Mouse (Mus musculus): ENCODE results near the gene Zfand3. TPM values are rescaled to one million over a fixed set of nuclear protein-coding genes. Genes with fewer than 3 reads are reported as not detected.

The Zfand3 gene
- polyA plus RNA-seq, 1 experiment from 2014 or later: 64.4 TPM

- WGBS: 77% methylated on average over 24 of the region's 24 CpGs
- Histone ChIP-seq H3K27ac (ENCODE audit: poor library complexity, severe bottlenecking) (no peak overlapping the region), H3K4me1 (replicated peaks) (peaks cover 8% of the 10 kb centered on the region), H3K9ac (no peak overlapping the region), H3K27me3 (replicated peaks) (no peaks in the 10 kb centered on the region), H3K4me3 (no peak overlapping the region), H3K4me2 (no peak overlapping the region), H3K9me3 (replicated peaks) (no peaks in the 10 kb centered on the region), H3K36me3 (no peaks in the 10 kb centered on the region)
- ATAC-seq (ENCODE audit: insufficient number of reproducible peaks, low FRiP score): no peak
These were observed 5.8 kb upstream of the Zfand3 start for GRCm38 (mm10) chr17:29998566-29999295.

GRCm38 (mm10) chr17:30005103-30005443 lies 540 bp downstream of the Zfand3 start:
- peak overlapping the region; percentile 99 for H3K4me3 ChIP-seq
- 0% methylated on average over 26 of the region's 47 CpGs for WGBS
- H3K9ac ChIP-seq: peak overlapping the region; percentile 99
- no peaks in the 10 kb centered on the region for H3K9me3 ChIP-seq (replicated peaks)
- peak overlapping the region; percentile 91 for H3K4me2 ChIP-seq
- ATAC-seq (ENCODE audit: insufficient number of reproducible peaks, low FRiP score): no peak; the same call in 1 of the 2 replicates
- peaks cover 43% of the 10 kb centered on the region for H3K4me1 ChIP-seq (replicated peaks)
- peaks cover 4% of the 10 kb centered on the region; the same call in 1 of the 2 replicates for H3K36me3 ChIP-seq
- H3K27ac ChIP-seq (ENCODE audit: poor library complexity, severe bottlenecking): peak overlapping the region; percentile 100
- no peaks in the 10 kb centered on the region for H3K27me3 ChIP-seq (replicated peaks)

GRCm38 (mm10) chr17:30005451-30005941 lies 963 bp downstream of the Zfand3 start:
- Histone ChIP-seq H3K4me1 (replicated peaks) (peaks cover 46% of the 10 kb centered on the region), H3K36me3 (peaks cover 8% of the 10 kb centered on the region; the same call in 1 of the 2 replicates), H3K4me3 (peak overlapping the region; percentile 99), H3K27ac (ENCODE audit: poor library complexity, severe bottlenecking) (peak overlapping the region; percentile 100), H3K9me3 (replicated peaks) (no peaks in the 10 kb centered on the region), H3K9ac (peak overlapping the region; percentile 99), H3K27me3 (replicated peaks) (no peaks in the 10 kb centered on the region), H3K4me2 (peak overlapping the region; percentile 91)
- peak; percentile 31 for ATAC-seq (ENCODE audit: insufficient number of reproducible peaks, low FRiP score)
- WGBS: 0% methylated on average over 9 of the region's 19 CpGs

- Histone ChIP-seq H3K4me2 (peak overlapping the region; percentile 50), H3K36me3 (peaks cover 8% of the 10 kb centered on the region; the same call in 1 of the 2 replicates), H3K9me3 (replicated peaks) (no peaks in the 10 kb centered on the region), H3K27me3 (replicated peaks) (no peaks in the 10 kb centered on the region), H3K4me3 (peak overlapping the region; percentile 14; the same call in 1 of the 2 replicates), H3K9ac (peak overlapping the region; percentile 39; the same call in 1 of the 2 replicates), H3K4me1 (replicated peaks) (peaks cover 46% of the 10 kb centered on the region), H3K27ac (ENCODE audit: poor library complexity, severe bottlenecking) (peak overlapping the region; percentile 5; the same call in 1 of the 2 replicates)
- WGBS: 64% methylated on average over 2 of the region's 2 CpGs
- ATAC-seq (ENCODE audit: insufficient number of reproducible peaks, low FRiP score): no peak
These were observed 2.3 kb downstream of the Zfand3 start for GRCm38 (mm10) chr17:30006877-30007276.

- peaks cover 8% of the 10 kb centered on the region; the same call in 1 of the 2 replicates for H3K36me3 ChIP-seq
- no peaks in the 10 kb centered on the region for H3K27me3 ChIP-seq (replicated peaks)
- 62% methylated on average over 6 of the region's 6 CpGs for WGBS
- no peak overlapping the region for H3K9ac ChIP-seq
- H3K9me3 ChIP-seq (replicated peaks): no peaks in the 10 kb centered on the region
- H3K4me3 ChIP-seq: no peak overlapping the region
- no peak for ATAC-seq (ENCODE audit: insufficient number of reproducible peaks, low FRiP score)
- H3K4me2 ChIP-seq: peak overlapping the region; percentile 16
- H3K4me1 ChIP-seq (replicated peaks): peaks cover 46% of the 10 kb centered on the region
- 0 out of 2 replicates have a peak overlapping the region, but pooled peaks have one; percentile 8 for H3K27ac ChIP-seq (ENCODE audit: poor library complexity, severe bottlenecking)
These were observed 3.4 kb downstream of the Zfand3 start for GRCm38 (mm10) chr17:30007883-30008282.

- Histone ChIP-seq H3K27ac (ENCODE audit: poor library complexity, severe bottlenecking) (0 out of 2 replicates have a peak overlapping the region, but pooled peaks have one; percentile 8), H3K27me3 (replicated peaks) (no peaks in the 10 kb centered on the region), H3K4me1 (replicated peaks) (peaks cover 41% of the 10 kb centered on the region), H3K36me3 (peaks cover 8% of the 10 kb centered on the region; the same call in 1 of the 2 replicates), H3K9ac (no peak overlapping the region), H3K4me2 (peak overlapping the region; percentile 16; the same call in 1 of the 2 replicates), H3K9me3 (replicated peaks) (no peaks in the 10 kb centered on the region), H3K4me3 (no peak overlapping the region)
- no peak for ATAC-seq (ENCODE audit: insufficient number of reproducible peaks, low FRiP score)
These were observed 3.9 kb downstream of the Zfand3 start for GRCm38 (mm10) chr17:30008392-30008791.

- Histone ChIP-seq H3K4me2 (no peak overlapping the region), H3K4me1 (replicated peaks) (peaks cover 30% of the 10 kb centered on the region), H3K36me3 (peaks cover 14% of the 10 kb centered on the region), H3K27ac (ENCODE audit: poor library complexity, severe bottlenecking) (no peak overlapping the region), H3K9ac (no peak overlapping the region), H3K27me3 (replicated peaks) (no peaks in the 10 kb centered on the region), H3K4me3 (no peak overlapping the region), H3K9me3 (replicated peaks) (no peaks in the 10 kb centered on the region)
- WGBS: 91% methylated on average over 4 of the region's 4 CpGs
- no peak for ATAC-seq (ENCODE audit: insufficient number of reproducible peaks, low FRiP score)
These were observed 10.1 kb downstream of the Zfand3 start for GRCm38 (mm10) chr17:30014660-30015059.

GRCm38 (mm10) chr17:30018927-30019610 lies 14.5 kb downstream of the Zfand3 start:
- peaks cover 58% of the 10 kb centered on the region for H3K4me1 ChIP-seq (replicated peaks)
- ATAC-seq (ENCODE audit: insufficient number of reproducible peaks, low FRiP score): no peak
- peaks cover 3% of the 10 kb centered on the region; the same call in 1 of the 2 replicates for H3K36me3 ChIP-seq
- WGBS: 76% methylated on average over 12 of the region's 12 CpGs
- H3K4me3 ChIP-seq: no peak overlapping the region
- H3K4me2 ChIP-seq: no peak overlapping the region
- H3K27me3 ChIP-seq (replicated peaks): no peaks in the 10 kb centered on the region
- H3K9ac ChIP-seq: no peak overlapping the region
- no peak overlapping the region for H3K27ac ChIP-seq (ENCODE audit: poor library complexity, severe bottlenecking)
- H3K9me3 ChIP-seq (replicated peaks): no peaks in the 10 kb centered on the region

- Histone ChIP-seq H3K27me3 (replicated peaks) (no peaks in the 10 kb centered on the region), H3K9me3 (replicated peaks) (no peaks in the 10 kb centered on the region), H3K27ac (ENCODE audit: poor library complexity, severe bottlenecking) (no peak overlapping the region), H3K4me2 (no peak overlapping the region), H3K4me3 (no peak overlapping the region), H3K9ac (no peak overlapping the region), H3K36me3 (no peaks in the 10 kb centered on the region), H3K4me1 (replicated peaks) (peaks cover 61% of the 10 kb centered on the region)
- 78% methylated on average over 6 of the region's 6 CpGs for WGBS
- no peak for ATAC-seq (ENCODE audit: insufficient number of reproducible peaks, low FRiP score)
These were observed 15.4 kb downstream of the Zfand3 start for GRCm38 (mm10) chr17:30019942-30020341.

- no peak overlapping the region for H3K27ac ChIP-seq (ENCODE audit: poor library complexity, severe bottlenecking)
- H3K36me3 ChIP-seq: no peaks in the 10 kb centered on the region
- H3K4me3 ChIP-seq: no peak overlapping the region
- no peak overlapping the region for H3K9ac ChIP-seq
- H3K9me3 ChIP-seq (replicated peaks): no peaks in the 10 kb centered on the region
- ATAC-seq (ENCODE audit: insufficient number of reproducible peaks, low FRiP score): no peak
- no peak overlapping the region for H3K4me2 ChIP-seq
- H3K27me3 ChIP-seq (replicated peaks): no peaks in the 10 kb centered on the region
- 58% methylated on average over 5 of the region's 5 CpGs for WGBS
- H3K4me1 ChIP-seq (replicated peaks): peaks cover 79% of the 10 kb centered on the region
These were observed 20.1 kb downstream of the Zfand3 start for GRCm38 (mm10) chr17:30024651-30025050.

GRCm38 (mm10) chr17:30026617-30027016 lies 22.1 kb downstream of the Zfand3 start:
- H3K9ac ChIP-seq: no peak overlapping the region
- peak overlapping the region; percentile 62 for H3K27ac ChIP-seq (ENCODE audit: poor library complexity, severe bottlenecking)
- H3K4me1 ChIP-seq (replicated peaks): peaks cover 73% of the 10 kb centered on the region
- no peaks in the 10 kb centered on the region for H3K27me3 ChIP-seq (replicated peaks)
- peak; percentile 73; the same call in 1 of the 2 replicates for ATAC-seq (ENCODE audit: insufficient number of reproducible peaks, low FRiP score)
- H3K4me2 ChIP-seq: peak overlapping the region; percentile 40
- 21% methylated on average over 6 of the region's 6 CpGs for WGBS
- no peak overlapping the region for H3K4me3 ChIP-seq
- no peaks in the 10 kb centered on the region for H3K9me3 ChIP-seq (replicated peaks)
- H3K36me3 ChIP-seq: no peaks in the 10 kb centered on the region

Measured in heart, embryonic 12.5 days (tissue).